Mouse (Mus musculus): ENCODE measurements at regions not wholly inside any gene's neighbourhood (a gene's known extent, or its start where the extent isn't known, plus 50 kb on each side); places are given as distances from the start of the nearest gene placed in this dataset.

- no peak for DNase-seq (ENCODE audit: inconsistent age in 2 of 2, low spot score in 1 of 2)
Measured at GRCm38 (mm10) chr13:101439517-101439916, 328.5 kb downstream of the Pik3r1 start.

DNA sequence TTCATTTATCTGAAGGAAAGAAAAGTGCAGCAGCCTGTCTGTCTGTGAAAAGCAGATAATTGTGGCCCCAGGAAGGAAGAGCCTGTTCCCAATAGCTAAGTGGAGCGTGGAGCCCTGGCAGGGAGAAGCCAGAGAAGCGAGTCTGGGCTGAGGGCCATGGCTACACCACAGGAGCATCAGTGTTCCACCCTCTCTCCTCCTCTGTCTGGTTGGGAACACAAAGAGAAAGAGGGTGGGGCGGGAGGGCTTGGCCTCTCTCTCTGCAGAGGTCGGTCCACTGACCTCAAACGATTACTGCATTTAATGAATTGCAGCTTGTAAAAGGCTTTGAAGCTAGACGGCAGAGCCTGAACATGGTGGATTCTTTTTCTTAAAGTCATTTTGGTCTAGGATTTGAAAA lies 329.0 kb downstream of the Pik3r1 start:
- no peak for DNase-seq (ENCODE audit: inconsistent age in 2 of 2, low spot score in 1 of 2)

DNA sequence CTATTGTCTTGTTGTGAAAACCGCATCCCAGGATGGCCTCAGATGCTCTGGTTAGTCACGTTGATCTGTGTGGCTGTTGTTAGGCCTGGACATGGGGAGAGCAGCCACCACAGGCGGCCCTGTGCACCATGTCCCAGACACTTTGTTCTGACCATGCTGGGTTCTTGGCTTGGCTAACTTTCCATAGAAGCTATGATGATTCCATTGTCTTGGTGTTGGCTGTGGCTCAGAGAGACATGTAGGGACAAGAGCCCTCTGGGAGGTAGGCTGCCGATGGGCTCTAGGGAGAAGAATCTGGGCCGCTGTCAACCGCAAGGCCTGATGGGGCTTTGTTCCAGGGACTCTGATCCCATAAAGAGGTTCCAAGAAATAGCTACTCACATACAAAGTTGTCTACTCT lies 334.9 kb downstream of the Pik3r1 start:
- DNase-seq (ENCODE audit: inconsistent age in 2 of 2, low spot score in 1 of 2), result no peak

GRCm38 (mm10) chr13:101427426-101428221 lies 340.4 kb downstream of the Pik3r1 start:
- peak in 1 of 2 experiments; percentile 67 for DNase-seq (ENCODE audit: inconsistent age in 2 of 2, low spot score in 1 of 2)

- no peak for DNase-seq (ENCODE audit: inconsistent age in 2 of 2, low spot score in 1 of 2)
Measured at GRCm38 (mm10) chr13:101426461-101426860, 341.6 kb downstream of the Pik3r1 start.

DNA sequence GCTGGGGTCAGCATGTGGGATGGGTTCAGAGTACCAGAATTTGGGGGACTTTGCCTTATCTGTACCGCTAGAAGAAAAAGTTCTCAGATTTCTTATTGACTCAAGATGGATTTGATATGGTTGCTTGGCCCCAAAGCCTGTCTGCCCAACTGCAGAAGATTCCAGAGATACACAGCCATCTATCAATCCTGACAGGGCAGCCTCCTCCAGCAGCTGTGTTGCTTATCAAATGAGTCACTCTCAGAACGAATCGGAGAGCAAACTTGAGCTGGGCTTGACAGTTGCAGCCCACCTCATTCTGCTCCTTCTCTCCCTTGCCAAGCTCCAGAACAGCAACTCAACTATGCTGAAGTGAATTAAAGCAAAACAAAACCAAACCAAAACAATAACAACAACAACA lies 345.9 kb downstream of the Pik3r1 start:
- peak; percentile 24 to 51 for DNase-seq (ENCODE audit: inconsistent age in 2 of 2, low spot score in 1 of 2)

DNA sequence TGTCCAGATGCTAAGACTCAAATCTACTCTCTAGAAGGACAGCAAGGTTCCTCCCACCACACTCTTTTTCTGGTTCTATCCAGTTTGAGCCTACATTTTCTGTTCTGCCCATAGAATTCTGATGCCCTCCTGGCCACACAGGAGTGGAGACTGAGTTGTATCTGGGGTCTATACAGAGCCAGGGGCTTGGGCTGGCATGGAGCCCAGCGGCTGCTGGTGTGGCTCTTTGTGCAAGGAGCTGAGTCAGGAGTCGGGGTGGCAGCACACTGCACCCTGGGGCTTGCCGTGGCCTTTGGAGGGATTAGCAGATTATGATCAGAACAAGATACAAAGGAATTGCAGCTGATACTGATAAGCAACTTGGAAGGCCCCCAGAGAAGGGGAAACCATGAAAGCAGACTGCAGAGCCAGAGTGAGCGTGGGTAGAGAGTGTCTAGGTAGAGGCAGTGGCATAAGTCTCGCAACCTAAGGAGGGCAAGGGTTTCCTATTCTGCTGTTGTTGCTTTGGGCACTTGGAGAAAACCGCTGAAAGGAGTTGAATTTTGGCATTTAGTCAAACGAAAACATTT lies 348.5 kb downstream of the Pik3r1 start:
- DNase-seq (ENCODE audit: inconsistent age in 2 of 2, low spot score in 1 of 2), result no peak

DNA sequence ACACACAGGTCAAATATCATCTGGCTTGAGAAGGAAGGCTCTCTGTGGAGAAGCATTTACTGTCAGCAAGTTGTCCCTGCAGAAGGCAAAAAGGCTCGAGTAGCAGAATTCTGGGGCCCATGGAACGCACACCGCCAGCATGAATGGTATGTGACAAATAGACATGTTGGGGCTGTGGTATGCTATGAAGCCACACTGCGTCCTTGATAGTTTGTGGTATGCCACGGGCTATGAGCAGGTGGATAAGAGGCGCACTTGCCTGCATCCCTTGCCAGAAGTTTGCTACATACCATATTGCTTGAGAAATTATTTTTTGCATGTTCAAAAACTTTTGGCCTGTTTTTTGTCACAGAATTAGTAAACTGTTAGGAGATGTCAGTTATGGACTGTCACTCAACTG lies 349.7 kb downstream of the Pik3r1 start:
- DNase-seq (ENCODE audit: inconsistent age in 2 of 2, low spot score in 1 of 2), result no peak

DNA sequence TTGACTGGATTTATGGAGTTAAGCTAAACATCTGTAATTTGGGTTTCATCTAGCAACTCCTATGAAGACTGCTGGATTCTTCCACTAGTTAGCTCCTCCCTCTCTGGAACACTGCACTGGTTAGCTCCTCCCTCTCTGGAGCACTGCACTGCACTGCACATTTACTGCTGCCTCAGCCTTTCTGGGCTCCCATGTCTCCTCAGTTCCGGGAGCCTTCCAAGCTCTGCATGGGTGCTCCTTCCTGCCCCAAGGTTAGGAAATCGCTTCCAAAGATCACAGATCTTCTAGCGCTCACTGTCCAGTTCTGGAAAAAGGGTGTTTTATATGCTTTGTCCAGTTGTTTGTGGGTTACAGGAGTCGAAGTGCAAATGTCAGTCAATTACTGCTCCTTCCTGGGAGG lies 359.1 kb downstream of the Pik3r1 start:
- DNase-seq (ENCODE audit: inconsistent age in 2 of 2, low spot score in 1 of 2), result no peak

DNA sequence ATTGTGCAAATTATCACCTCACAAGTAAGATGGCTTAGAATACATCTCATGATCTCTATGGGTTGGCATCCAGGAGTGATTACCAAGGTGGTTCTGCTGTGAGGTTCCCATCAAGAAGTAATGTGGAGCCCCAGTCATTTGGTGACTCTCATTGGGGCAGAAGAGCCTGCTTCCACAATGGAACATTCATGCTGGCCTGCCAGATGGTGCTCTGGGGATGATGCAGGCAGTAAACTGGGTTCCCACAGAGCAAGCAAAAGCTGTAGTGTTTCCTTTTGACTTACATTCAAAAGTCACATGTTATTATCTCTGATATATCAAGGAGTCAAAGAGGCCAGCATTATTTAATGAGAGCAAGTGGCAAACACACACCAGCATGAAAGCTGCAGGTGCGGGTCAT lies 360.4 kb downstream of the Pik3r1 start:
- no peak for DNase-seq (ENCODE audit: inconsistent age in 2 of 2, low spot score in 1 of 2)

DNA sequence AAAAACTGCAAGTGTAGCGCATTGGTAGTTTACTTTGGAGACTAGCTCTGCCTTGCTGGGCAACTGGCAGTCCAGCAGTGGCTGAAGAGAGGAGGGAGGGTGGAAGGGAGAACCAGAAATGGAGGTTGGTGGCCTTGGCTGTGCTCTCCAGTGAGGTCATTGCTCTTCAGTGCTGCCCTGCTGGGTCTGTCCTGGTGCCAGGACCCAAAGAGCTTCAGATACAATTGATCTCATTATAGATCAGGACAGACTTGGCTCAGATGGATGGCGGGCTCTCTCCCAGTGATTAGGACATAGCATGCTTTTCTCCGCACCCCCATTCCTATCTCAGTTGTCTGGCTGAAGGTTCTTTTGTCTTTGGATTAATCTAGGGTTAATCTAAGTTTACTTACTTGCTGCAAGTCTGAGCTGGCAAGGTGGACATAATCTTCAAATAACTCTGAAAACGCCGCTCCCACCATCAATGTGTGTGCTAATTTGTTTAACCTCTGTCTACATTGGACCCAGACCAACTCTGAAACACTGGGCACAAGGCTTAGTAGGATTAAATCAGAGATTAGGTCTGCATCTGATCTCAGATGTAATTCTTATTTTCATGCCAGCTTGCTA lies 394.3 kb downstream of the Pik3r1 start:
- peak in 1 of 2 experiments; percentile 6 for DNase-seq (ENCODE audit: inconsistent age in 2 of 2, low spot score in 1 of 2)

- DNase-seq (ENCODE audit: inconsistent age in 2 of 2, low spot score in 1 of 2), result no peak
Measured at GRCm38 (mm10) chr13:101371906-101372305, 396.1 kb downstream of the Pik3r1 start.

GRCm38 (mm10) chr13:101368170-101368569 lies 399.8 kb downstream of the Pik3r1 start:
- no peak for DNase-seq (ENCODE audit: inconsistent age in 2 of 2, low spot score in 1 of 2)

GRCm38 (mm10) chr13:101355363-101355762 lies 412.7 kb downstream of the Pik3r1 start:
- DNase-seq (ENCODE audit: inconsistent age in 2 of 2, low spot score in 1 of 2), result no peak

GRCm38 (mm10) chr13:101351123-101351522 lies 416.9 kb downstream of the Pik3r1 start:
- no peak for DNase-seq (ENCODE audit: inconsistent age in 2 of 2, low spot score in 1 of 2)

DNA sequence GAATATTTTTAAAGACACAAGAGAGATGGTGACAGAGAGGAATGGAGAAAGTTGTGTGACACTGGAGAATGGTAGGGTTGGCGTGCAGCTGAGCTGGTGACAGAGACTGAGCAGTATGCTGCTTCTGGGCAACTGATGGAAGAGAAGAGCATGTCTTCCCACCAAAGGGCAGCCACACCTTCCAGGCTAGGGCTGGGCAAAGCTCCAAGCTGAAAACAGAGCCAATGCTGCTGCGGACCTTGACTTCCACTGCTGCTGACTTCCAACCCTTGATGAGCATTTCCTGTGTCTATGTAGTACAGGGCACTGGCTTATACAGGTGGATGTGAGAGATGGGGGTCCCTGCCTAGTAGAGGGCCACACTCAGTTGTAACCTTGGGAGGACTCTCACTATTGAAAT lies 418.7 kb downstream of the Pik3r1 start:
- peak; percentile 19 to 53 for DNase-seq (ENCODE audit: inconsistent age in 2 of 2, low spot score in 1 of 2)

DNA sequence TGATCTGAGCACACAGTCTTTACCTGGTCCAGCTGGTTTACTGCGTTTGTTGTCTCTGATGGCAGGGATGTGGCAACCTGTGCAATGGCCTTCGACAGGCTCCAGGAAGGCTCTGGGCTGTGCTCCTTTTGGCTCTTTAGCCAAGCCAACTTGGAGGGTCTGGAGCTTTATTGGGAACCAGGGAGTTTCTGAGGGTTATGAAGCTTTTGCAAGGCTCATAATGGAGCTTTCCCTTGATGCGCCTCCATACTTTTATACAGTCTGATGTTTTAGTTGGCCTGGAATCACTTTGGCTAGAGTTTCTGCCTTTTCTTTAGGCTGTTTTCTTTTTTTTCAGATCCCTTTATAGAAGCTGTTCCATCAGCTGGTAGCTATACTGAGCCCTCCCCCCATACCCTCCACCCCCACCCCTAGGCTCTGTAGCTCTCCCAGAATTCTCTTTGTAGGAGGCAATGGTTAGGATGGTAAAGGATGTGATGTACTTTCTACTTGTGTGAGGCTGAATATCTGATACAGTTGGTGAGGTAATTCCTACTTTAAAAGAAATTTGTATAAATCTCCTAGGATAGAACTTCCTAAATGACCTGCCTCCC lies 429.6 kb downstream of the Pik3r1 start:
- no peak for DNase-seq (ENCODE audit: inconsistent age in 2 of 2, low spot score in 1 of 2)

GRCm38 (mm10) chr13:101318621-101319020 lies 449.4 kb downstream of the Pik3r1 start:
- DNase-seq (ENCODE audit: inconsistent age in 2 of 2, low spot score in 1 of 2), result no peak

DNA sequence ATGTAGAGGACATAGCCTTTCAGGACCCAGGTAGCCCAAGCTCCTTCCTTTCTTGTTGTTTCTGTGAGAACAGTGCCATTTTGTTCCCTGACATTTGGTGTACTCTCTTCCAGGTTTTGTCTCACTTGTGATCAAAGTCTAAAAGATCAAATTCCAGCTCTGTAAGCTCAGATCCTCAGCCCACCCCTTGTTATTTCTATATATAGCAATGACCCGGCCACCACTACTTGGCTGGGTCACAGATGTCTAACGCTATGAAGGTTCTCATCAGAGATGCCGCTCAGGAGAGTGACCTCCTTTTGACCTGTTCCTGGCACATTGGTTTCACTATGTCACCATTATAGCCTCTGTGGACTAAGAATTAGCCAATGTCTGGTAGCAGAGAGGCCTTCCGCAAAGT lies 451.7 kb downstream of the Pik3r1 start:
- peak in 1 of 2 experiments; percentile 38 for DNase-seq (ENCODE audit: inconsistent age in 2 of 2, low spot score in 1 of 2)

- DNase-seq (ENCODE audit: inconsistent age in 2 of 2, low spot score in 1 of 2), result no peak
Measured at GRCm38 (mm10) chr13:101314040-101314439, 454.0 kb downstream of the Pik3r1 start.

- DNase-seq (ENCODE audit: inconsistent age in 2 of 2, low spot score in 1 of 2), result peak; percentile 68 to 88
Measured at GRCm38 (mm10) chr13:101311634-101312314, 456.2 kb downstream of the Pik3r1 start.

All from adrenal gland, adult (tissue).